Mouse (Mus musculus) olfactory bulb, adult 2 months (tissue): ENCODE measurements around the gene Muc3. TPM values are rescaled to one million over a fixed set of nuclear protein-coding genes. Genes with fewer than 3 reads are reported as not detected.

Source experiments
- H3K27ac ChIP-seq: fragments of 200-500 bp; 2 replicates; pipeline ENCODE4 v1.5.1; 2012; ENCODE audit warnings: low read depth, low read length; ENCODE audit not compliant: insufficient read depth
- H3K4me1 ChIP-seq: fragments of 200-500 bp; 2 replicates; pipeline ENCODE4 v1.6.1; 2012; ENCODE audit warnings: low read length; ENCODE audit not compliant: control insufficient read depth, insufficient read depth
- H3K4me3 ChIP-seq: fragments of 200-500 bp; 2 replicates; pipeline ENCODE4 v1.5.1; 2012; ENCODE audit warnings: mild to moderate bottlenecking, low read depth, low read length, moderate library complexity; ENCODE audit not compliant: insufficient read depth
- CTCF ChIP-seq: fragments of 200-500 bp; IDR thresholded peaks from 2 replicates; pipeline ENCODE4 v1.5.1; 2012; ENCODE audit warnings: low read depth, mild to moderate bottlenecking, low read length, moderate library complexity; ENCODE audit not compliant: insufficient read depth
- POLR2A ChIP-seq: fragments of 200-500 bp; IDR thresholded peaks from 2 replicates; pipeline ENCODE4 v1.6.1; 2012; ENCODE audit warnings: mild to moderate bottlenecking, low read depth, low read length, moderate library complexity; ENCODE audit not compliant: insufficient read depth
- WGBS: fragments of 180-500 bp; shearing (Covaris S2); methylation state at CpG from one replicate; pipeline ENCODE4 v1.1.7; 2018; 5-methylcytosine and 5-hydroxymethylcytosine counted together
- polyA plus RNA-seq: library from polyadenylated mRNA; stranded (reverse); fragments of >200 nt; gene quantifications from 2 replicates; pipeline ENCODE4 v1.2.4, GENCODE M21; 2012; ENCODE audit warnings: low replicate concordance; ENCODE audit not compliant: missing spikeins, insufficient read depth, insufficient read length

Muc3 gene
- polyA plus RNA-seq, 1 experiment, result not detected

GRCm38 (mm10) chr5:137087410-137087809 lies 61.7 kb downstream of the Muc3 start:
- Histone ChIP-seq H3K4me1 (no peaks in the 10 kb centered on the region), H3K27ac (no peak overlapping the region), H3K4me3 (no peak overlapping the region)
- 86% methylated on average over 8 of the region's 8 CpGs for WGBS
- no peak for TF ChIP-seq CTCF
- no peak for TF ChIP-seq POLR2A

GRCm38 (mm10) chr5:137085731-137086130 lies 63.4 kb downstream of the Muc3 start:
- 91% methylated on average over 3 of the region's 3 CpGs for WGBS
- Histone ChIP-seq H3K27ac (no peak overlapping the region), H3K4me3 (no peak overlapping the region), H3K4me1 (no peaks in the 10 kb centered on the region)
- TF ChIP-seq POLR2A, result no peak
- no peak for TF ChIP-seq CTCF

- no peak overlapping the region for H3K27ac ChIP-seq
- WGBS, result 76% methylated on average over 6 of the region's 6 CpGs
- H3K4me3 ChIP-seq, result no peak overlapping the region
- no peaks in the 10 kb centered on the region for H3K4me1 ChIP-seq
- TF ChIP-seq CTCF (no peak), POLR2A (no peak)
Observed at GRCm38 (mm10) chr5:137085021-137085420, 64.1 kb downstream of the Muc3 start.

Other genes starting within 250 kb of the Muc3 start
- gene Ift22, start 241.2 kb downstream of the Muc3 start, polyA plus RNA-seq, result not detected in 2 replicates
- gene Fis1, start 196.0 kb downstream of the Muc3 start, polyA plus RNA-seq, result not detected in 2 replicates
- not detected in 2 replicates for gene Cldn15, start 182.7 kb downstream of the Muc3 start, polyA plus RNA-seq
- gene Plod3, start 162.3 kb downstream of the Muc3 start, polyA plus RNA-seq, result not detected in 2 replicates
- gene Znhit1, start 161.3 kb downstream of the Muc3 start, polyA plus RNA-seq, result not detected in 2 replicates
- not detected in 2 replicates for gene Vgf, start 122.9 kb downstream of the Muc3 start, polyA plus RNA-seq
- gene Ap1s1, start 103.2 kb downstream of the Muc3 start, polyA plus RNA-seq, result not detected in 2 replicates
- not detected in 2 replicates for gene Serpine1, start 77.1 kb downstream of the Muc3 start, polyA plus RNA-seq
- 43.5 TPM in 1 of 2 replicates, not detected in the other for gene Trim56, start 33.1 kb downstream of the Muc3 start, polyA plus RNA-seq
- gene Muc3a, start 63.1 kb upstream of the Muc3 start, polyA plus RNA-seq, result not detected in 2 replicates
- gene Ache, start 138.2 kb upstream of the Muc3 start, polyA plus RNA-seq, result not detected in 2 replicates
- gene Ufsp1, start 145.3 kb upstream of the Muc3 start, polyA plus RNA-seq, result not detected in 2 replicates
- 488 TPM in 1 of 2 replicates, not detected in the other for gene Srrt, start 158.4 kb upstream of the Muc3 start, polyA plus RNA-seq
- not detected in 2 replicates for gene Trip6, start 165.1 kb upstream of the Muc3 start, polyA plus RNA-seq
- gene Slc12a9, start 184.3 kb upstream of the Muc3 start, polyA plus RNA-seq, result not detected in 2 replicates
- gene Ephb4, start 200.8 kb upstream of the Muc3 start, polyA plus RNA-seq, result not detected in 2 replicates